Mouse (Mus musculus): ENCODE measurements around the gene Gm44973. TPM values are rescaled to one million over a fixed set of nuclear protein-coding genes. Genes with fewer than 3 reads are reported as not detected.

The Gm44973 gene
- polyA plus RNA-seq, 1 experiment: 0.35 TPM

GRCm38 (mm10) chr7:5081939-5082338, 66.6 kb downstream of the Gm44973 start:
- Histone ChIP-seq H3K36me3 (ENCODE audit: control insufficient read depth, insufficient read depth, low read length) (peaks cover 38% of the 10 kb centered on the region), H3K27me3 (ENCODE audit: control insufficient read depth, insufficient read depth, low read length) (no peaks in the 10 kb centered on the region), H3K4me1 (ENCODE audit: control insufficient read depth, insufficient read depth, insufficient read length, low read length) (peaks cover 29% of the 10 kb centered on the region), H3K4me3 (ENCODE audit: low read depth, low read length) (peak overlapping the region; percentile 54; the same call in 1 of the 2 replicates), H3K27ac (ENCODE audit: insufficient read depth, low read depth, low read length) (peak overlapping the region; percentile 88)
- 32% methylated on average over 2 of the region's 2 CpGs for WGBS
- peak; percentile 67; the same call in 1 of the 2 replicates for TF ChIP-seq POLR2A (IDR thresholded peaks at IDR 0.05; ENCODE audit: low read depth, low read length)
- no peak for TF ChIP-seq CTCF (IDR thresholded peaks at IDR 0.05; ENCODE audit: extremely low read depth, insufficient read length, insufficient replicate concordance, low read depth, low read length)

Other genes starting within 250 kb of the Gm44973 start
- gene Fam71e2, start 244.2 kb upstream of the Gm44973 start, polyA plus RNA-seq (2012; rRNA removed): not detected in 2 replicates
- 0.25 and 0.32 TPM in 2 replicates for gene Il11, start 232.6 kb upstream of the Gm44973 start, polyA plus RNA-seq (2012; rRNA removed)
- gene Tmem190, start 232.6 kb upstream of the Gm44973 start, polyA plus RNA-seq (2012; rRNA removed): not detected in 2 replicates
- gene Tmem238, start 225.8 kb upstream of the Gm44973 start, polyA plus RNA-seq (2012; rRNA removed): 225 and 544 TPM in 2 replicates
- gene Rpl28, start 222.6 kb upstream of the Gm44973 start, polyA plus RNA-seq (2012; rRNA removed): 141 and 355 TPM in 2 replicates
- gene Ube2s, start 202.9 kb upstream of the Gm44973 start, polyA plus RNA-seq (2012; rRNA removed): 78.5 and 131 TPM in 2 replicates
- gene Shisa7, start 170.8 kb upstream of the Gm44973 start, polyA plus RNA-seq (2012; rRNA removed): 0.48 and 0.83 TPM in 2 replicates
- 12.4 and 18.9 TPM in 2 replicates for gene Isoc2b, start 145.2 kb upstream of the Gm44973 start, polyA plus RNA-seq (2012; rRNA removed)
- gene Isoc2a, start 138.3 kb upstream of the Gm44973 start, polyA plus RNA-seq (2012; rRNA removed): 13.4 and 15.5 TPM in 2 replicates
- gene Gm36210, start 109.0 kb upstream of the Gm44973 start, polyA plus RNA-seq (2012; rRNA removed): not detected in 2 replicates
- 15.7 and 41.4 TPM in 2 replicates for gene Zfp628, start 100.3 kb upstream of the Gm44973 start, polyA plus RNA-seq (2012; rRNA removed)
- 4.3 and 6.2 TPM in 2 replicates for gene Nat14, start 93.5 kb upstream of the Gm44973 start, polyA plus RNA-seq (2012; rRNA removed)
- 3.3 and 4.5 TPM in 2 replicates for gene Ssc5d, start 89.7 kb upstream of the Gm44973 start, polyA plus RNA-seq (2012; rRNA removed)
- 0.06 and 0.11 TPM in 2 replicates for gene Sbk2, start 51.1 kb upstream of the Gm44973 start, polyA plus RNA-seq (2012; rRNA removed)
- gene Sbk3, start 44.3 kb upstream of the Gm44973 start, polyA plus RNA-seq (2012; rRNA removed): not detected in 2 replicates
- 24.7 and 52.4 TPM in 2 replicates for gene Zfp579, start 19.3 kb upstream of the Gm44973 start, polyA plus RNA-seq (2012; rRNA removed)
- gene Zfp524, start 1.1 kb upstream of the Gm44973 start, polyA plus RNA-seq (2012; rRNA removed): 25.2 and 51.0 TPM in 2 replicates
- 14.5 and 31.4 TPM in 2 replicates for gene Fiz1, start 799 bp upstream of the Gm44973 start, polyA plus RNA-seq (2012; rRNA removed)
- gene Zfp865, start 4.9 kb downstream of the Gm44973 start, polyA plus RNA-seq (2012; rRNA removed): 20.0 and 37.3 TPM in 2 replicates
- 0.76 and 0.81 TPM in 2 replicates for gene Ccdc106, start 5.1 kb downstream of the Gm44973 start, polyA plus RNA-seq (2012; rRNA removed)
- gene 4632433K11Rik, start 18.6 kb downstream of the Gm44973 start, polyA plus RNA-seq (2012; rRNA removed): not detected in 2 replicates
- gene Zfp784, start 22.9 kb downstream of the Gm44973 start, polyA plus RNA-seq (2012; rRNA removed): 3.2 and 7.7 TPM in 2 replicates
- gene Zfp580, start 36.0 kb downstream of the Gm44973 start, polyA plus RNA-seq (2012; rRNA removed): 12.2 and 17.6 TPM in 2 replicates
- 76.6 and 150 TPM in 2 replicates for gene U2af2, start 46.6 kb downstream of the Gm44973 start, polyA plus RNA-seq (2012; rRNA removed)
- gene Epn1, start 64.7 kb downstream of the Gm44973 start, polyA plus RNA-seq (2012; rRNA removed): 240 and 483 TPM in 2 replicates
- not detected in 2 replicates for gene Rfpl4, start 101.5 kb downstream of the Gm44973 start, polyA plus RNA-seq (2012; rRNA removed)
- 0.09 and 0.43 TPM in 2 replicates for gene Rasl2-9, start 110.5 kb downstream of the Gm44973 start, polyA plus RNA-seq (2012; rRNA removed)
- not detected in 2 replicates for gene Vmn1r55, start 134.2 kb downstream of the Gm44973 start, polyA plus RNA-seq (2012; rRNA removed)
- not detected in 2 replicates for gene Vmn1r56, start 181.3 kb downstream of the Gm44973 start, polyA plus RNA-seq (2012; rRNA removed)
- gene Vmn1r57, start 203.0 kb downstream of the Gm44973 start, polyA plus RNA-seq (2012; rRNA removed): not detected in 2 replicates